Mouse (Mus musculus) heart, embryonic 16.5 days (tissue): ENCODE data around the gene Pard6b. TPM values are rescaled to one million over a fixed set of nuclear protein-coding genes. Genes with fewer than 3 reads are reported as not detected.

Experiments used
- ATAC-seq: fragments of 200-750 bp; cut with Nextera tagmentation; replicated peaks from 2 replicates; pipeline ENCODE4 v1.8.0; 2017; ENCODE audit warnings: moderate number of reproducible peaks; ENCODE audit not compliant: insufficient read depth, low FRiP score; ENCODE audit errors: extremely low read depth
- H3K27ac ChIP-seq: fragments of 300-500 bp; sonication (generic); 2 replicates; pipeline ENCODE4 v1.5.1; 2014; ENCODE audit warnings: mild to moderate bottlenecking, low read length, control low read depth, moderate library complexity
- H3K27me3 ChIP-seq: fragments of 300-500 bp; sonication (generic); 2 replicates; pipeline ENCODE4 v1.6.1; 2014; ENCODE audit warnings: low read length, mixed read lengths; ENCODE audit not compliant: control insufficient read depth, insufficient read depth
- H3K36me3 ChIP-seq: fragments of 300-500 bp; sonication (generic); 2 replicates; pipeline ENCODE4 v1.6.1; 2014; ENCODE audit not compliant: control insufficient read depth, insufficient read depth
- H3K4me1 ChIP-seq: fragments of 300-500 bp; sonication (generic); 2 replicates; pipeline ENCODE4 v1.6.1; 2014; ENCODE audit warnings: low read length, mixed read lengths; ENCODE audit not compliant: control insufficient read depth, insufficient read depth
- H3K4me2 ChIP-seq: fragments of 300-500 bp; sonication (generic); 2 replicates; pipeline ENCODE4 v1.6.1; 2014; ENCODE audit warnings: low read depth, mild to moderate bottlenecking, control low read depth, low read length
- H3K4me3 ChIP-seq: fragments of 300-500 bp; sonication (generic); 2 replicates; pipeline ENCODE4 v1.5.1; 2014; ENCODE audit warnings: mild to moderate bottlenecking, control low read depth, low read length
- H3K9ac ChIP-seq: fragments of 300-500 bp; sonication (generic); 2 replicates; pipeline ENCODE4 v1.6.1; 2014; ENCODE audit warnings: low read length, control low read depth
- H3K9me3 ChIP-seq: fragments of 300-500 bp; sonication (generic); replicated peaks from 2 replicates; pipeline ENCODE4 v1.6.1; 2016; ENCODE audit warnings: low read length; ENCODE audit not compliant: control insufficient read depth
- WGBS: fragments of 180-500 bp; shearing (Covaris S2); extraction: QIAGEN DNeasy Blood & Tissue Kit; methylation state at CpG from one replicate; pipeline ENCODE4 v1.1.7; 2014; 5-methylcytosine and 5-hydroxymethylcytosine counted together
- polyA plus RNA-seq: library from polyadenylated mRNA; unstranded; fragments of >200 nt; fragmentation: Nextera tagmentation; extraction: Ambion mirVana; gene quantifications from 2 replicates; pipeline ENCODE4 v1.2.1, GENCODE M21; 2015

Pard6b gene
- polyA plus RNA-seq, 1 experiment from 2014 or later = 5.4 TPM

- H3K4me3 ChIP-seq = no peak overlapping the region
- H3K4me1 ChIP-seq = peaks cover 21% of the 10 kb centered on the region
- H3K4me2 ChIP-seq = no peak overlapping the region
- no peak overlapping the region for H3K27ac ChIP-seq
- H3K9ac ChIP-seq = no peak overlapping the region
- ATAC-seq = no peak
- WGBS = 75% methylated on average over 5 of the region's 5 CpGs
- no peaks in the 10 kb centered on the region for H3K9me3 ChIP-seq
- H3K36me3 ChIP-seq = no peaks in the 10 kb centered on the region
- H3K27me3 ChIP-seq = no peaks in the 10 kb centered on the region
These were observed 7.1 kb upstream of the Pard6b start for GRCm38 (mm10) chr2:168073722-168074121.

GRCm38 (mm10) chr2:168074457-168074856 is 6.3 kb upstream of the Pard6b start:
- Histone ChIP-seq H3K4me1 (peaks cover 21% of the 10 kb centered on the region), H3K27ac (no peak overlapping the region), H3K4me3 (no peak overlapping the region), H3K4me2 (no peak overlapping the region), H3K36me3 (no peaks in the 10 kb centered on the region), H3K9me3 (no peaks in the 10 kb centered on the region), H3K27me3 (no peaks in the 10 kb centered on the region), H3K9ac (no peak overlapping the region)
- no peak for ATAC-seq
- WGBS = 50% methylated on average over 3 of the region's 3 CpGs

- 71% methylated on average over 20 of the region's 20 CpGs for WGBS
- Histone ChIP-seq H3K4me3 (no peak overlapping the region), H3K9me3 (no peaks in the 10 kb centered on the region), H3K36me3 (no peaks in the 10 kb centered on the region), H3K9ac (no peak overlapping the region), H3K4me1 (peaks cover 14% of the 10 kb centered on the region), H3K27me3 (no peaks in the 10 kb centered on the region), H3K4me2 (no peak overlapping the region), H3K27ac (no peak overlapping the region)
- ATAC-seq = no peak
These were observed 3.8 kb upstream of the Pard6b start for GRCm38 (mm10) chr2:168076840-168077576.

- no peak overlapping the region for H3K27ac ChIP-seq
- no peaks in the 10 kb centered on the region for H3K36me3 ChIP-seq
- 30% methylated on average over 15 of the region's 15 CpGs for WGBS
- H3K9ac ChIP-seq = no peak overlapping the region
- no peaks in the 10 kb centered on the region for H3K9me3 ChIP-seq
- no peak overlapping the region for H3K4me3 ChIP-seq
- peaks cover 12% of the 10 kb centered on the region for H3K4me1 ChIP-seq
- H3K27me3 ChIP-seq = no peaks in the 10 kb centered on the region; the same call in 1 of the 2 replicates
- no peak overlapping the region; the same call in 1 of the 2 replicates for H3K4me2 ChIP-seq
- no peak for ATAC-seq
These were observed 2.5 kb upstream of the Pard6b start for GRCm38 (mm10) chr2:168078107-168078830.

GRCm38 (mm10) chr2:168081299-168081932 is 612 bp downstream of the Pard6b start:
- peak; percentile 4; the same call in 1 of the 2 replicates for ATAC-seq
- Histone ChIP-seq H3K9ac (peak overlapping the region; percentile 74), H3K27ac (peak overlapping the region; percentile 86)

GRCm38 (mm10) chr2:168081933-168082306 is 1.1 kb downstream of the Pard6b start:
- no peak for ATAC-seq
- Histone ChIP-seq H3K4me3 (peak overlapping the region; percentile 82), H3K27me3 (peaks cover 3% of the 10 kb centered on the region; the same call in 1 of the 2 replicates), H3K9me3 (no peaks in the 10 kb centered on the region), H3K36me3 (no peaks in the 10 kb centered on the region), H3K4me2 (peak overlapping the region; percentile 92), H3K27ac (no peak overlapping the region), H3K4me1 (peaks cover 14% of the 10 kb centered on the region), H3K9ac (peak overlapping the region; percentile 74)
- 3% methylated on average over 14 of the region's 14 CpGs for WGBS

More at GRCm38 (mm10) chr2:168081299-168081932, 612 bp downstream of the Pard6b start:
- Histone ChIP-seq H3K4me2 (peak overlapping the region; percentile 92), H3K36me3 (no peaks in the 10 kb centered on the region), H3K9me3 (no peaks in the 10 kb centered on the region), H3K4me3 (peak overlapping the region; percentile 82), H3K27me3 (peaks cover 3% of the 10 kb centered on the region; the same call in 1 of the 2 replicates), H3K4me1 (peaks cover 14% of the 10 kb centered on the region)
- under 1% methylated on average over 49 of the region's 49 CpGs for WGBS

- 64% methylated on average over 2 of the region's 2 CpGs for WGBS
- Histone ChIP-seq H3K9ac (no peak overlapping the region), H3K4me2 (no peak overlapping the region), H3K9me3 (no peaks in the 10 kb centered on the region), H3K4me1 (peaks cover 14% of the 10 kb centered on the region), H3K4me3 (no peak overlapping the region), H3K27ac (no peak overlapping the region), H3K27me3 (peaks cover 3% of the 10 kb centered on the region; the same call in 1 of the 2 replicates), H3K36me3 (no peaks in the 10 kb centered on the region)
- no peak for ATAC-seq
These were observed 2.8 kb downstream of the Pard6b start for GRCm38 (mm10) chr2:168083593-168083992.

GRCm38 (mm10) chr2:168084228-168084627 is 3.4 kb downstream of the Pard6b start:
- no peak overlapping the region for H3K4me2 ChIP-seq
- H3K27ac ChIP-seq = no peak overlapping the region
- H3K9me3 ChIP-seq = no peaks in the 10 kb centered on the region
- no peak overlapping the region for H3K9ac ChIP-seq
- H3K4me1 ChIP-seq = peaks cover 14% of the 10 kb centered on the region
- H3K27me3 ChIP-seq = peaks cover 3% of the 10 kb centered on the region; the same call in 1 of the 2 replicates
- 91% methylated on average over 7 of the region's 7 CpGs for WGBS
- H3K36me3 ChIP-seq = no peaks in the 10 kb centered on the region
- no peak overlapping the region for H3K4me3 ChIP-seq
- ATAC-seq = no peak
